Mouse (Mus musculus): ENCODE data around the gene Gtf2h1. TPM values are rescaled to one million over a fixed set of nuclear protein-coding genes. Genes with fewer than 3 reads are reported as not detected.

Gtf2h1 gene
- polyA plus RNA-seq, 1 experiment: 32.7 TPM

DNA sequence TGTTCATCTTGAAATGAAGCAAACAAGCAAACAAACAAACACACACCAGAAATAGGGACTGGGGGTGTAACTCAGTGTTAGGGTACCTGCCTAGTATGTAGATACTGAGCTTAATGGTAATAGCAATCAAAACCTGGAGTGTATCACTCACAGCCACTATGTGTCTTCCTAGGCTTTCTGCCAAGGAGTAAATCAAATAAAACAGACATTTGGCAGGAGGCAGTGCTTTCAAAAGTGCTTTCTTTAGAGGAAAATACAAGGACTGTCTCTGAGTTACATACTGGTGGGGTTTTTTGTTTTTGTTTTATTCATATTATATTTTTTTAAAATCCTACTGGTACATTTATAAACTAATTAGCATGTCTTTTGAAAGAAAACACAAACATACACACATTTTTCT, 28.5 kb upstream of the Gtf2h1 start:
- TF ChIP-seq POLR2A (IDR thresholded peaks at IDR 0.05; ENCODE audit: control insufficient read depth, low read depth, low read length) (no peak), CTCF (IDR thresholded peaks at IDR 0.05; ENCODE audit: control insufficient read depth, insufficient read depth, insufficient replicate concordance, low read depth, low read length) (no peak)

DNA sequence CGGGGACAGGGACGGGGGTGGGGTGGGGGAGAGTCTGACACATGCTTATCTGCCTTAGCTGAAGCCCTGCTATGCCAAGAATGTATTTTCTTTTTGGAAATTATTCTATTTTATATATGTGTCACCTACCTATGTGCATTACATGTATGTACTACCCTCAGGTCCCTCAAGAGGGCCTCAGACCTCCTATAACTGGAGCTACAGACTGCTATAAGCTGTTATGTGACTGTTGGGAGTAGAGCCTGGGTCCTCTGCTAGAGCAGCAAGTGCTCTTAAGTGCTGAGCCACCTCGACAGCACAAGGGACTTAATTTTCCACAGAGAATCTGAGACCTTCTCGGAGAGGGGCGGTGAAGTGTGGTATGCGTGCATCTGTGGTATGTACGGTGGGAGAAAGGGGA, 27.5 kb upstream of the Gtf2h1 start:
- TF ChIP-seq CTCF (IDR thresholded peaks at IDR 0.05; ENCODE audit: control insufficient read depth, insufficient read depth, insufficient replicate concordance, low read depth, low read length) (no peak), POLR2A (IDR thresholded peaks at IDR 0.05; ENCODE audit: control insufficient read depth, low read depth, low read length) (no peak)
- H3K27ac ChIP-seq (ENCODE audit: control insufficient read depth, insufficient read depth, low read depth, low read length): no peak overlapping the region
- no peaks in the 10 kb centered on the region for H3K4me1 ChIP-seq (ENCODE audit: control insufficient read depth, insufficient read depth, low read length)
- H3K4me3 ChIP-seq (ENCODE audit: control insufficient read depth, low read depth, low read length): no peak overlapping the region
- no peaks in the 10 kb centered on the region for H3K27me3 ChIP-seq (ENCODE audit: control insufficient read depth, insufficient read depth, low read length)
- peaks cover 8% of the 10 kb centered on the region for H3K36me3 ChIP-seq (ENCODE audit: control insufficient read depth, insufficient read depth, low read length)

More for the DNA sequence above, 28.5 kb upstream of the Gtf2h1 start:
- H3K4me3 ChIP-seq (ENCODE audit: control insufficient read depth, low read depth, low read length): no peak overlapping the region
- H3K27ac ChIP-seq (ENCODE audit: control insufficient read depth, insufficient read depth, low read depth, low read length): no peak overlapping the region
- no peaks in the 10 kb centered on the region for H3K27me3 ChIP-seq (ENCODE audit: control insufficient read depth, insufficient read depth, low read length)
- peaks cover 8% of the 10 kb centered on the region for H3K36me3 ChIP-seq (ENCODE audit: control insufficient read depth, insufficient read depth, low read length)
- no peaks in the 10 kb centered on the region; the same call in 1 of the 2 replicates for H3K4me1 ChIP-seq (ENCODE audit: control insufficient read depth, insufficient read depth, low read length)

DNA sequence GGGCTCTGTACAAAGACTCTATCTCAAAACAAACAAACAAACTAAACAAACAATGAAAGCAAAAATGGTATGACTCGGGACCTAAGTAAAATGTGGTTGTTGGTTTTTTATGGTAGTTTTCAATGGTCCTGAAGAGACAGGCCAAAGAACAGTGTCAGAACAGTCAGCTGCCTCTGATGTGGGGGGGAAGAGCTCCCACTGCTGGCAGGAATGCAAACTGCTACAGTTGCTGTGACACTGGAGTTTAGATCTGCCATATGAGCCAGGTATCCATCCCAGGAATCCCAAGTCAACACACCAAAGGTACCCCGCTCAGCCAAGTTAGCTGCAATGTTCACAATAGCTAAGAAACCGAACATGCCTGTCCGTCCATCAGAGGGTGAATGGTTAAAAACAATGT, 25.2 kb upstream of the Gtf2h1 start:
- Histone ChIP-seq H3K27me3 (ENCODE audit: control insufficient read depth, insufficient read depth, low read length) (no peaks in the 10 kb centered on the region), H3K4me1 (ENCODE audit: control insufficient read depth, insufficient read depth, low read length) (no peaks in the 10 kb centered on the region), H3K4me3 (ENCODE audit: control insufficient read depth, low read depth, low read length) (no peak overlapping the region), H3K36me3 (ENCODE audit: control insufficient read depth, insufficient read depth, low read length) (peaks cover 12% of the 10 kb centered on the region), H3K27ac (ENCODE audit: control insufficient read depth, insufficient read depth, low read depth, low read length) (no peak overlapping the region)
- peak; percentile 88; the same call in 1 of the 2 replicates for TF ChIP-seq CTCF (IDR thresholded peaks at IDR 0.05; ENCODE audit: control insufficient read depth, insufficient read depth, insufficient replicate concordance, low read depth, low read length)
- TF ChIP-seq POLR2A (IDR thresholded peaks at IDR 0.05; ENCODE audit: control insufficient read depth, low read depth, low read length): no peak

DNA sequence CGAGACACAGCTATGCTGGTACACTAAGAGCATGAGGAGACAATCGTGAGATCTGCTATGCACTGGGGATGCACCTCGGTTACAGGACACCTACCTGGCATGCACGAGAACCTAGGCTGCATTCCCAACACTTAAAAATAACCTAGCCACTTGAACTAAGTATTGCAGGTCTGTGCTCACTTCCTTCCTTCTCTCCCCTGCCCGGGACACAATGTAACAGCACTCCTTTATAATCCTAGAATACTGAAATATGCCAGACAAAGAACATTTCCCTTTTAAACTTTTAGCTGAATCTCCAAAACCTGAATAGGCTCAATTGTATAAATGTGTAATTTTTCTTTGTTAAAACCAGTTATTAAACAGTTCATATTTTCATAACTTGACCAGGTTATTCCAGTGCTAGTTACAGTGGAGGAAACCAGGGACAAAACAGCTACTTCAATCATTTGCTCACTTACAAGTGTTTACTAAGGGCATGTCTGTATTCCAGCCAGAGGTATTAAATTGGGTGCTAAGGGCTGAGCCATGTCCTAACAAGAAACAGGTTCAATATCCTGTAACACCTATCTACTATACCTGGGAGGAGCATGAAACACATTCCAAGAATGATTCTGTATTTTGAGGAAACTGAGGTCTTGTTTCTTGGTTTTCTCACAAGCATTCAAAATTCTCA, 6.6 kb upstream of the Gtf2h1 start:
- no peak overlapping the region for H3K4me3 ChIP-seq (ENCODE audit: control insufficient read depth, low read depth, low read length)
- H3K27me3 ChIP-seq (ENCODE audit: control insufficient read depth, insufficient read depth, low read length): no peaks in the 10 kb centered on the region
- no peaks in the 10 kb centered on the region for H3K4me1 ChIP-seq (ENCODE audit: control insufficient read depth, insufficient read depth, low read length)
- no peak overlapping the region for H3K27ac ChIP-seq (ENCODE audit: control insufficient read depth, insufficient read depth, low read depth, low read length)
- peaks cover 6% of the 10 kb centered on the region for H3K36me3 ChIP-seq (ENCODE audit: control insufficient read depth, insufficient read depth, low read length)
- no peak for TF ChIP-seq CTCF (IDR thresholded peaks at IDR 0.05; ENCODE audit: control insufficient read depth, insufficient read depth, insufficient replicate concordance, low read depth, low read length)
- no peak for TF ChIP-seq POLR2A (IDR thresholded peaks at IDR 0.05; ENCODE audit: control insufficient read depth, low read depth, low read length)

DNA sequence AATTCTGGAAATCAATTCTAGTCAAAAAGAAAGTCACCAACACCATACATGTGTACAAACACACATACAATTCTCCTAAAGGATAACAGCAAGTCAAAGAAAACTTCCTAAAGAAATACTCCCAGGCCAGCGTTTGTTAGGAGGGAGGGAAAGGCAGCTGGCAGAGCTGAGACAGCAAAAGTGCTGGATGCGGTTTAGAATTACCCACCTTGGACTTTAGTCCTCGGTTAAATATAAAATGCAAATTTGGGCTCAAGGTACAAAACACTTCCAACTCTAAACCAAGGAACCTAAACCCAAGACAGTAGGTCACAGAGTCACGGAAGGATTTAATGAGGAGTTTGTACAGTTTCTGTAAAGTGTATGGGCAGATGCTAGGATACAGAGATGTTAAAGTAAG, 2.0 kb upstream of the Gtf2h1 start:
- Histone ChIP-seq H3K4me3 (ENCODE audit: control insufficient read depth, low read depth, low read length) (peak overlapping the region; percentile 33; the same call in 1 of the 2 replicates), H3K36me3 (ENCODE audit: control insufficient read depth, insufficient read depth, low read length) (no peaks in the 10 kb centered on the region), H3K27ac (ENCODE audit: control insufficient read depth, insufficient read depth, low read depth, low read length) (no peak overlapping the region), H3K4me1 (ENCODE audit: control insufficient read depth, insufficient read depth, low read length) (peaks cover 2% of the 10 kb centered on the region; the same call in 1 of the 2 replicates), H3K27me3 (ENCODE audit: control insufficient read depth, insufficient read depth, low read length) (no peaks in the 10 kb centered on the region)
- no peak for TF ChIP-seq POLR2A (IDR thresholded peaks at IDR 0.05; ENCODE audit: control insufficient read depth, low read depth, low read length)
- TF ChIP-seq CTCF (IDR thresholded peaks at IDR 0.05; ENCODE audit: control insufficient read depth, insufficient read depth, insufficient replicate concordance, low read depth, low read length): no peak

DNA sequence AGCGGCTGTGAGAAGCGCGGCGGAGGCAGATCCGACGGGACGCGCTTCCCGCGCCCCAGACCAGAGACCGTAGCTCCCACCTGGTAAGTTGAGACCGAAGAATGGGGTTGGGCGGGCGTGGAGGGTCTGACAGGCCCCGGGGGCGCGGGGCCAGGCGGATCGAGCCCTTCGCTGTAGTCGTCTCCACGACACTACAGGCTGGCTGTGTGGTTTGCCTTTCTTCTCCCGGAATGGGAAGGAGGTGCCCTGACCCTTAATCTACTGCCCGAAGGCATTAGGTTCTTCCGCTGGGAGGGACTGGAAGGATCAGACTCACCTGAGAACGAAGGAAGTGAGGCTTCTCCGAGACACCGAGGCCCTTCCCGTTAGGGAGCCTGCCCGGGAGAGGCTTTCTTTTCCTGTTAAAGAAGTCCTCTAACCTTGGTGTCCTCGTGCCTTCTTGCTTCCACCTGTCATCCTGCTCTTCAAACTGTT, 340 bp downstream of the Gtf2h1 start:
- H3K36me3 ChIP-seq (ENCODE audit: control insufficient read depth, insufficient read depth, low read length): peaks cover 2% of the 10 kb centered on the region; the same call in 1 of the 2 replicates
- peak overlapping the region; percentile 92 for H3K27ac ChIP-seq (ENCODE audit: control insufficient read depth, insufficient read depth, low read depth, low read length)
- peaks cover 2% of the 10 kb centered on the region; the same call in 1 of the 2 replicates for H3K4me1 ChIP-seq (ENCODE audit: control insufficient read depth, insufficient read depth, low read length)
- H3K4me3 ChIP-seq (ENCODE audit: control insufficient read depth, low read depth, low read length): peak overlapping the region; percentile 95
- TF ChIP-seq POLR2A (IDR thresholded peaks at IDR 0.05; ENCODE audit: control insufficient read depth, low read depth, low read length): no peak
- TF ChIP-seq CTCF (IDR thresholded peaks at IDR 0.05; ENCODE audit: control insufficient read depth, insufficient read depth, insufficient replicate concordance, low read depth, low read length): no peak
- no peaks in the 10 kb centered on the region for H3K27me3 ChIP-seq (ENCODE audit: control insufficient read depth, insufficient read depth, low read length)

DNA sequence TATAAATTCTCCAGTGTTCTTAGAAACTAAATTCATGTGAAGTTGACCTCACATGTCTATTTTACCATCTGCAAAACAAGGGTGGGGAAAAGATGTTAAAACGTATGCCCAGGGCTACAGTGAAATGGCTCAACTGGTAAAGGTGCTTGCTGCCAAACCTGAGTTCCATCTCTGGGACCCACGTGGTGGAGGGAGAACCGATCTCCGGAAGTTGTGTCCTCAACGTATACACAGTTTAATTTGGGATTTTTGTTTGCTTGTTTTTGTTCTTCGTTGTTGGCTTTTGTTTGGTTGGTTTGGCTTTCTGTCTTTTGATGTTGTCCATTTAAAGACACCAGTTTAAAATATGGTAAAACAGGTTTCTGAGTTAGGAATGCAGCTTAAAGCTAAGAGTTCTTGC, 876 bp downstream of the Gtf2h1 start:
- H3K4me1 ChIP-seq (ENCODE audit: control insufficient read depth, insufficient read depth, low read length): peaks cover 2% of the 10 kb centered on the region; the same call in 1 of the 2 replicates
- no peak overlapping the region for H3K27ac ChIP-seq (ENCODE audit: control insufficient read depth, insufficient read depth, low read depth, low read length)
- TF ChIP-seq CTCF (IDR thresholded peaks at IDR 0.05; ENCODE audit: control insufficient read depth, insufficient read depth, insufficient replicate concordance, low read depth, low read length): no peak
- no peak for TF ChIP-seq POLR2A (IDR thresholded peaks at IDR 0.05; ENCODE audit: control insufficient read depth, low read depth, low read length)
- peaks cover 2% of the 10 kb centered on the region; the same call in 1 of the 2 replicates for H3K36me3 ChIP-seq (ENCODE audit: control insufficient read depth, insufficient read depth, low read length)
- H3K27me3 ChIP-seq (ENCODE audit: control insufficient read depth, insufficient read depth, low read length): no peaks in the 10 kb centered on the region
- H3K4me3 ChIP-seq (ENCODE audit: control insufficient read depth, low read depth, low read length): peak overlapping the region; percentile 95
